Mouse (Mus musculus) intestine, embryonic 14.5 days (tissue): ENCODE measurements around the gene Tpcn1. TPM values are rescaled to one million over a fixed set of nuclear protein-coding genes. Genes with fewer than 3 reads are reported as not detected.
A peak's percentile ranks its signal among the peaks of the same experiment; 100 is the strongest.

Experiments used
- ATAC-seq: fragments of 200-750 bp; cut with Nextera tagmentation; replicated peaks from 2 replicates; pipeline ENCODE4 v1.8.0; 2017; ENCODE audit warnings: low read depth, moderate number of reproducible peaks, moderate TSS enrichment, moderate library complexity; ENCODE audit not compliant: low FRiP score, low TSS enrichment
- DNase-seq: peaks from one replicate; pipeline ENCODE4 v3.0.0-alpha.2; 2018; ENCODE audit warnings: low spot score
- H3K27ac ChIP-seq: fragments of 300-500 bp; sonication (generic); 2 replicates; pipeline ENCODE4 v1.5.1; 2014; ENCODE audit warnings: low read depth, mild to moderate bottlenecking, control low read depth
- H3K27me3 ChIP-seq: fragments of 300-500 bp; sonication (generic); replicated peaks from 2 replicates; pipeline ENCODE4 v1.6.1; 2014; ENCODE audit warnings: low read length, control low read depth; ENCODE audit not compliant: control insufficient read depth, insufficient read depth
- H3K36me3 ChIP-seq: fragments of 300-500 bp; sonication (generic); 2 replicates; pipeline ENCODE4 v1.6.1; 2014; ENCODE audit warnings: low read length, control low read depth; ENCODE audit not compliant: control insufficient read depth, insufficient read depth
- H3K4me1 ChIP-seq: fragments of 300-500 bp; sonication (generic); replicated peaks from 2 replicates; pipeline ENCODE4 v1.6.1; 2014; ENCODE audit warnings: low read length, control low read depth, mixed read lengths; ENCODE audit not compliant: control insufficient read depth, insufficient read depth
- H3K4me2 ChIP-seq: fragments of 300-500 bp; sonication (generic); 2 replicates; pipeline ENCODE4 v1.6.1; 2014; ENCODE audit warnings: low read length
- H3K4me3 ChIP-seq: fragments of 300-500 bp; sonication (generic); 2 replicates; pipeline ENCODE4 v1.5.1; 2014; ENCODE audit warnings: low read depth, low read length, control low read depth, mixed read lengths
- H3K9ac ChIP-seq: fragments of 300-500 bp; sonication (generic); 2 replicates; pipeline ENCODE4 v1.6.1; 2014; ENCODE audit warnings: mild to moderate bottlenecking, low read length
- H3K9me3 ChIP-seq: fragments of 300-500 bp; sonication (generic); 2 replicates; pipeline ENCODE4 v1.6.1; 2016; ENCODE audit warnings: low read length, control low read depth; ENCODE audit not compliant: control insufficient read depth
- WGBS: fragments of 180-500 bp; shearing (Covaris S2); extraction: QIAGEN DNeasy Blood & Tissue Kit; methylation state at CpG from one replicate; pipeline ENCODE4 v1.1.7; 2014; 5-methylcytosine and 5-hydroxymethylcytosine counted together
- polyA plus RNA-seq: library from polyadenylated mRNA; unstranded; fragments of >200 nt; fragmentation: Nextera tagmentation; extraction: Ambion mirVana; gene quantifications from 2 replicates; pipeline ENCODE4 v1.2.1, GENCODE M21; 2014

The Tpcn1 gene
- polyA plus RNA-seq, 1 experiment from 2014 or later: 23.6 TPM

DNA sequence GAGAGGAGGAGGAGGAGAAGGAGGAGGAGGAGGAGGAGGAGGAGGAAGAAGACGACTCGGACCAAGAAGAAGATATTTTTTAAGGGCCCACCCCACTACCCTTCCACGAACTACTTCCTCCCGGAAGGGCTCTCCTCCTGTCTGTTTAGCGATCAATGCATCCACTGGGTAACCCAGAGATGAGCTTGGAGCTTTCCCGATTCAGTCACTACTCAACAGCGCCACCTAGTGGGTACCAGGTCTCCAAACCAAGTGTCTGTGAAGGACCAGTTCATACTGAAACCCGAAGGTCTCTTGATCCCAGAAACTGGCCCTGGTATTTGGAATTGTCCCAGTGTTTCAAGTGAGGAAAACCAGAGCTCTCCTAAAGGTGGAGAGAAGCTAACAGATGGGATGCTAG is 17.2 kb upstream of the Tpcn1 start:
- 2% methylated on average over 8 of the region's 8 CpGs for WGBS
- Histone ChIP-seq H3K4me1 (no peaks in the 10 kb centered on the region), H3K4me2 (peak overlapping the region; percentile 59), H3K4me3 (peak overlapping the region; percentile 33), H3K27me3 (no peaks in the 10 kb centered on the region), H3K27ac (no peak overlapping the region), H3K9me3 (no peaks in the 10 kb centered on the region), H3K9ac (no peak overlapping the region), H3K36me3 (0 out of 2 replicates have a peak, but pooled peaks cover 3% of the 10 kb centered on the region)
- DNase-seq: peak; percentile 95
- peak; percentile 67 for ATAC-seq

GRCm38 (mm10) chr5:120605241-120605661 is 16.8 kb upstream of the Tpcn1 start:
- DNase-seq (peak; percentile 74), ATAC-seq (peak; percentile 22)
- no peaks in the 10 kb centered on the region for H3K9me3 ChIP-seq
- 0 out of 2 replicates have a peak, but pooled peaks cover 3% of the 10 kb centered on the region for H3K36me3 ChIP-seq
- H3K4me1 ChIP-seq: no peaks in the 10 kb centered on the region
- WGBS: 4% methylated on average over 10 of the region's 10 CpGs
- H3K9ac ChIP-seq: peak overlapping the region; percentile 32
- no peak overlapping the region for H3K27ac ChIP-seq
- H3K4me2 ChIP-seq: peak overlapping the region; percentile 59
- H3K4me3 ChIP-seq: peak overlapping the region; percentile 33
- no peaks in the 10 kb centered on the region for H3K27me3 ChIP-seq

DNA sequence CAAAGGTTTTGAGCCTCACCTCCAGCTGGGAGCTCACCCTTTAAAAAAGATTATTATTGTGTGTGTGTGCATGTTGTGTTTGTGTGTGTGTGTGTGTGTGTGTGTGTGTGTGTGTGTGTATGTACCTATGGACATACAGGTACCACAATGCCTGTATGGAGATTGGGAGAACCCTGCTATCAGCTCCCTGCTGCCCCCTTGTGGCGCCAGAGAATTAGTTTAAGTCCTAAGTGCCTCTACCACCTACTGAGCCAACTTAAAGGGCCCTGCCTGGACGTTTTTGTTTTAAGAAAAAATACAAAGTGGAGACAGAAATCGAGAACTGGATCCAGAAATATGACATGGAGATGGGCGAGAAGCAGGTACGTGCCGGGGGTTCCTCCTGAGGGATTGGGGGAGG is 16.4 kb upstream of the Tpcn1 start:
- Histone ChIP-seq H3K4me3 (peak overlapping the region; percentile 33), H3K9me3 (no peaks in the 10 kb centered on the region), H3K9ac (no peak overlapping the region; the same call in 1 of the 2 replicates), H3K27ac (no peak overlapping the region), H3K4me2 (peak overlapping the region; percentile 59), H3K27me3 (no peaks in the 10 kb centered on the region), H3K36me3 (0 out of 2 replicates have a peak, but pooled peaks cover 3% of the 10 kb centered on the region), H3K4me1 (no peaks in the 10 kb centered on the region)
- no peak for ATAC-seq
- DNase-seq: peak; percentile 92
- WGBS: 3% methylated on average over 6 of the region's 6 CpGs

GRCm38 (mm10) chr5:120603515-120603914 is 15.0 kb upstream of the Tpcn1 start:
- Histone ChIP-seq H3K27me3 (no peaks in the 10 kb centered on the region), H3K36me3 (0 out of 2 replicates have a peak, but pooled peaks cover 3% of the 10 kb centered on the region), H3K9me3 (no peaks in the 10 kb centered on the region), H3K27ac (no peak overlapping the region), H3K4me3 (no peak overlapping the region), H3K4me2 (no peak overlapping the region), H3K4me1 (no peaks in the 10 kb centered on the region), H3K9ac (no peak overlapping the region)
- ATAC-seq (no peak), DNase-seq (no peak)
- 68% methylated on average over 7 of the region's 7 CpGs for WGBS

- 91% methylated on average over 12 of the region's 12 CpGs for WGBS
- Histone ChIP-seq H3K4me1 (no peaks in the 10 kb centered on the region), H3K9ac (no peak overlapping the region), H3K27ac (no peak overlapping the region), H3K27me3 (no peaks in the 10 kb centered on the region), H3K36me3 (no peaks in the 10 kb centered on the region), H3K9me3 (no peaks in the 10 kb centered on the region), H3K4me2 (no peak overlapping the region), H3K4me3 (no peak overlapping the region)
- ATAC-seq (no peak), DNase-seq (no peak)
These were observed 13.7 kb upstream of the Tpcn1 start for GRCm38 (mm10) chr5:120602210-120602609.

GRCm38 (mm10) chr5:120600946-120601668 is 12.6 kb upstream of the Tpcn1 start:
- Histone ChIP-seq H3K4me3 (no peak overlapping the region), H3K9ac (no peak overlapping the region), H3K9me3 (no peaks in the 10 kb centered on the region), H3K4me1 (no peaks in the 10 kb centered on the region), H3K4me2 (no peak overlapping the region), H3K27me3 (no peaks in the 10 kb centered on the region), H3K36me3 (no peaks in the 10 kb centered on the region), H3K27ac (no peak overlapping the region)
- ATAC-seq (no peak), DNase-seq (no peak)
- 47% methylated on average over 11 of the region's 11 CpGs for WGBS

- WGBS: 90% methylated on average over 6 of the region's 6 CpGs
These were observed 11.2 kb upstream of the Tpcn1 start for GRCm38 (mm10) chr5:120599625-120600024.

DNA sequence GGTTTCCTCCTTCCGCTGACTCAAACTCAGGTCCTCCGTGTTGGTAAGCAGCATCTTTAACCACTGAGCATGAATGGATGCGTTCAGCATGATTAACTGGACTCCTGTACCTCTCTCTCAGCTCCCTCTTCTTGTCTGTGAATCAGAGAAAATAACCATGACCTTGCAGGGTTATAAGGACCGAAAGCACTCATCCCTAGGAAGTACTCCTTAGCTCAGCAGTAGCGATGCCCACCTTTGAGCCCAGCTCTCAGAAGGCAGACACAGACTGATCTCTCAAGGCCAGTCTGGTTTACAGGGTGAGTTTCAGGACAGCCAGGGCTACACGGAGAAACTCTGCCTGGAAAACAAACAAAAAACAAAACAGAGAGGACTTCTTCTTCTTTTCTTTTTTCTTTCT is 6.0 kb upstream of the Tpcn1 start:
- Histone ChIP-seq H3K9ac (no peak overlapping the region), H3K36me3 (no peaks in the 10 kb centered on the region), H3K27me3 (no peaks in the 10 kb centered on the region), H3K4me3 (no peak overlapping the region), H3K9me3 (no peaks in the 10 kb centered on the region), H3K4me2 (no peak overlapping the region), H3K4me1 (no peaks in the 10 kb centered on the region), H3K27ac (no peak overlapping the region)
- ATAC-seq (no peak), DNase-seq (no peak)
- 85% methylated on average over 6 of the region's 6 CpGs for WGBS

More at GRCm38 (mm10) chr5:120599625-120600024, 11.2 kb upstream of the Tpcn1 start:
- no peak overlapping the region for H3K9ac ChIP-seq
- DNase-seq (no peak), ATAC-seq (no peak)
- H3K27me3 ChIP-seq: no peaks in the 10 kb centered on the region
- H3K4me3 ChIP-seq: no peak overlapping the region
- H3K4me2 ChIP-seq: no peak overlapping the region
- no peaks in the 10 kb centered on the region for H3K9me3 ChIP-seq
- H3K4me1 ChIP-seq: no peaks in the 10 kb centered on the region
- H3K36me3 ChIP-seq: no peaks in the 10 kb centered on the region
- H3K27ac ChIP-seq: no peak overlapping the region

DNA sequence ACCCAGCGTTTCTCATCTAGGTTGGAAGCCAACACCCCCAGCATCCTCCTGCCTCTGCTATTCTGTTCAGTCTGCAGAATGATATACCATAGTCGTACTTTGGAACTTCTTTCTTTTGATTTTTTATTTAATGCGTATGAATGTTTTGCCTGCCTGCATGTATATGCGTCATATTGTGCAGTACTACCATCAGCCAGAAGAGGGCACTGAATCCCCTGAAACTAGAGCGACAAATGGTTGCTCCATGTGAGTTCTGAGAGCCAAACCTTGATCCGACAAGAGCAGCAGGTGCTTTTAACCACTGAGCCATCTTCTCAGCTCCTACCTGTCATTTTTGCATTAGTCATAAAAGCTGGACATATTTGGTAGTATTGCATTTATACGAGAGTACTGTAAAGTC is 3.7 kb upstream of the Tpcn1 start:
- Histone ChIP-seq H3K4me2 (no peak overlapping the region), H3K4me1 (peaks cover 6% of the 10 kb centered on the region; the same call in 1 of the 2 replicates)
- DNase-seq: no peak

More for the DNA sequence above, 3.7 kb upstream of the Tpcn1 start:
- no peak overlapping the region for H3K9ac ChIP-seq
- ATAC-seq: no peak
- H3K36me3 ChIP-seq: no peaks in the 10 kb centered on the region
- 65% methylated on average over 7 of the region's 7 CpGs for WGBS
- no peak overlapping the region for H3K27ac ChIP-seq
- no peak overlapping the region for H3K4me3 ChIP-seq
- H3K9me3 ChIP-seq: no peaks in the 10 kb centered on the region
- H3K27me3 ChIP-seq: no peaks in the 10 kb centered on the region
